Mouse (Mus musculus) kidney, adult 11 months (tissue): Measurements from ENCODE around the gene Tram2.
A peak's percentile ranks its signal among the peaks of the same experiment; 100 is the strongest.

Source experiments
- DNase-seq: peaks from one replicate; pipeline ENCODE4 v3.0.0; 2022

The Tram2 gene

GRCm38 (mm10) chr1:21079217-21079773, at the start of gene Tram2:
TSS of gene Tram2 (minus strand) at chr1:21079229.
- peak; percentile 88 for DNase-seq

- DNase-seq: no peak
Observed at GRCm38 (mm10) chr1:21124713-21125336, 45.8 kb upstream of the Tram2 start.

- DNase-seq: no peak
Observed at GRCm38 (mm10) chr1:21103784-21104183, 24.8 kb upstream of the Tram2 start.

- peak; percentile 53 for DNase-seq
Observed at GRCm38 (mm10) chr1:21101221-21102006, 22.4 kb upstream of the Tram2 start.

- no peak for DNase-seq
Observed at GRCm38 (mm10) chr1:21100726-21101125, 21.7 kb upstream of the Tram2 start.

GRCm38 (mm10) chr1:21097001-21097989, 18.3 kb upstream of the Tram2 start:
- no peak for DNase-seq

- no peak for DNase-seq
Observed at GRCm38 (mm10) chr1:21094644-21095215, 15.7 kb upstream of the Tram2 start.

GRCm38 (mm10) chr1:21089661-21090117, 10.7 kb upstream of the Tram2 start:
- DNase-seq: no peak

- DNase-seq: no peak
Observed at GRCm38 (mm10) chr1:21086291-21086690, 7.3 kb upstream of the Tram2 start.

GRCm38 (mm10) chr1:21084661-21085060, 5.6 kb upstream of the Tram2 start:
- DNase-seq: no peak

- no peak for DNase-seq
Observed at GRCm38 (mm10) chr1:21080362-21080761, 1.3 kb upstream of the Tram2 start.

- no peak for DNase-seq
Observed at GRCm38 (mm10) chr1:21078481-21079214, 381 bp downstream of the Tram2 start.

GRCm38 (mm10) chr1:21077619-21078018, 1.4 kb downstream of the Tram2 start:
- DNase-seq: no peak

GRCm38 (mm10) chr1:21077191-21077590, 1.8 kb downstream of the Tram2 start:
- peak; percentile 38 for DNase-seq

GRCm38 (mm10) chr1:21075986-21076495, 3.0 kb downstream of the Tram2 start:
- DNase-seq: no peak

GRCm38 (mm10) chr1:21074231-21074630, 4.8 kb downstream of the Tram2 start:
- no peak for DNase-seq

GRCm38 (mm10) chr1:21072875-21073444, 6.1 kb downstream of the Tram2 start:
- no peak for DNase-seq

- no peak for DNase-seq
Observed at GRCm38 (mm10) chr1:21070658-21071057, 8.4 kb downstream of the Tram2 start.

- no peak for DNase-seq
Observed at GRCm38 (mm10) chr1:21069830-21070522, 9.1 kb downstream of the Tram2 start.

GRCm38 (mm10) chr1:21068491-21068890, 10.5 kb downstream of the Tram2 start:
- no peak for DNase-seq
